Mouse (Mus musculus) CD4-positive, CD25-positive, alpha-beta regulatory T cell, adult 2 months (primary cell): ENCODE measurements around the gene Slc10a2.
"Not testable (repeated sequence)": the region's sequence is repeated elsewhere in the genome, so short reads cannot be mapped to it uniquely, and the experiment has no call there.

Source experiments
- DNase-seq: peaks from one replicate; pipeline ENCODE4 v3.0.0-alpha.2; 2012; ENCODE audit warnings: low read depth, low spot score

The Slc10a2 gene

GRCm38 (mm10) chr8:5105186-5105585 lies at the start of gene Slc10a2:
Gene Slc10a2 (minus strand): TSS chr8:5105351.
- DNase-seq = no peak

GRCm38 (mm10) chr8:5129322-5129829 lies 24.2 kb upstream of the Slc10a2 start:
- DNase-seq = no peak

GRCm38 (mm10) chr8:5106855-5107254 lies 1.7 kb upstream of the Slc10a2 start:
- no peak for DNase-seq

GRCm38 (mm10) chr8:5095392-5095791 lies 9.8 kb downstream of the Slc10a2 start:
- DNase-seq = no peak

GRCm38 (mm10) chr8:5093991-5094390 lies 11.2 kb downstream of the Slc10a2 start:
- DNase-seq = not testable (repeated sequence)

GRCm38 (mm10) chr8:5073654-5074293 lies 31.4 kb downstream of the Slc10a2 start:
- no peak for DNase-seq

GRCm38 (mm10) chr8:5058888-5059287 lies 46.3 kb downstream of the Slc10a2 start:
- no peak for DNase-seq

- DNase-seq = not testable (repeated sequence)
Measured at GRCm38 (mm10) chr8:5044361-5044900, 60.7 kb downstream of the Slc10a2 start.

GRCm38 (mm10) chr8:5038811-5039561 lies 66.2 kb downstream of the Slc10a2 start:
- DNase-seq = no peak
